Mouse (Mus musculus): ENCODE measurements around the gene Unc79.

DNA sequence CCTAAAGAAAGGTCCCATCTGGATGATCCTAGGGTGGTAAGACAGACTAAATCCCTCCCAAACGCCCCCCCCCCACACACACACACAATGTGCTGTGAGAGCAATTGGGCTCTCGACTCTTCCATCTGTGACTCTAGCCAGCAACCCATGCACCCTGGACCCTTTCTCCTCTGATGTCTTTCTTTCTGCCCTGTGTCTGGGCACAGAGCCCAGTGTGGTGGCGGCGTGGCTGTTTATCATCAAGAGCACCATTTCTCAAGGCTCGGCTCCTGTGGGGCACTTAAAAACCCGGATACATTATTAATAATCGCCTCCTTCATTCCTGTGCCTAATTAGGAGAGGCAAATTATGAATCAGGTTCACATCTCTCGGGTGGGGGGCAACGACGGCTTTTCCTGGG, 265.6 kb downstream of the Unc79 start:
- TF ChIP-seq POLR2A (IDR thresholded peaks at IDR 0.05; ENCODE audit: insufficient read depth, low read depth, low read length) (no peak), CTCF (IDR thresholded peaks at IDR 0.05; ENCODE audit: insufficient read depth, low read depth, low read length) (no peak)
